Mouse (Mus musculus) heart, postnatal 0 days (tissue): ENCODE measurements at regions not wholly inside any gene's neighbourhood (a gene's known extent, or its start where the extent isn't known, plus 50 kb on each side); places are given as distances from the start of the nearest gene placed in this dataset.

ENCODE experiments used
- CTCF ChIP-seq: IDR thresholded peaks from 2 replicates; pipeline ENCODE4 v1.5.1; 2016; ENCODE audit warnings: antibody characterized with exemption, control low read depth, low read depth
- EP300 ChIP-seq: IDR thresholded peaks from 2 replicates; pipeline ENCODE4 v1.6.1; 2016; ENCODE audit warnings: antibody characterized with exemption, low read depth

DNA sequence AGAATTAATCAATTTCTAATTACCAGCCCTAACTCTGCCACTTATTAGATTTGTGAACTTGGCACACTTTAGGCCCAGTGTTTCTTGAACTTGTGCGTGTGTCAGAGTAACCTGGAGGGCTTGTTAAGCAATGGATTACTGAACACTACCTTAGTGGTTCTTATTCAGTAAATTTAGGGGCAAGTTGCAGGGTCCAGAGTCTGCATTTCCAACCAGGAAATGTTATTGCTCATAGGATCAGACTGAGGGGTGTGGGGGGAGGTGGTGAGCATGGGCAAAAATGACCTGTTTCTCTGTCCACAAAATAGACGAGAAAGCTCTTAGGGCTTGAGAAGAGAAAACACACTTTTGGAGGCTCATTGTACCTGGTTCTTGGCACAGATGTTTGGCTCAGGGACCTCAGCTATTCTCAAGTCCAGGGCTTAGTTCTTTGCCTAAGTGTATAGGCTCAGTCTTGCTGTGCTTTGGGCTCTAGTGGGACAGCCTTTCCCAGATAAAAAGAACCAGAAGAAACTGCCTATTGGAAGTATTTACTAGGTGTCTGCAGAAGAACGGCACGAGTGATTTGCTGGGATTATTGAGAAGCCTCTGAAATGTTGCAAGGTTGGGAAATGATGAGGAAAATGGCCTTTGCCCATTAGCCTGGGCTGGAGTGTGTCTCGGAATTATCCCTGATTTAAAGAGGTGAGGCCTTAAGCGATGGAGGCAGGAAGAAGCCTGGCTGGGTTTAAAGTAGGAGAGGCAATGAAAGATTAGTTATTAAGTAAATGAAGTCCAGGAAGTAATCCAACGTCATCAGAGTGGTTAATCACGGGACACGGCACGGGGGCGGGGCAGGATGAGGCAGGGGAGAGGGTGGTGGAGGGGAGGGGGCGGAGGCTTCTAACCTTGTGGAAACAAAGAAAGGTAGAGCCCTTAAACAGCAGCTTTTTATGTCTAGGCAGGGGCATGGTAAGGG is 113.2 kb upstream of the Fggy start:
- TF ChIP-seq CTCF (no peak), EP300 (no peak)
